Mouse (Mus musculus): Measurements from ENCODE around the gene Pin1rt1.
A peak's percentile ranks its signal among the peaks of the same experiment; 100 is the strongest.

Gene Pin1rt1

GRCm38 (mm10) chr2:104716279-104716678, at the start of gene Pin1rt1:
TSS of gene Pin1rt1 (minus strand) at chr2:104716379.
- no peak for DNase-seq (ENCODE audit: low spot score)

- DNase-seq (ENCODE audit: low spot score): no peak
Measured at GRCm38 (mm10) chr2:104764018-104764417, 47.8 kb upstream of the Pin1rt1 start.

GRCm38 (mm10) chr2:104763134-104763703, 47.0 kb upstream of the Pin1rt1 start:
- DNase-seq (ENCODE audit: low spot score): no peak

GRCm38 (mm10) chr2:104750611-104751010, 34.4 kb upstream of the Pin1rt1 start:
- no peak for DNase-seq (ENCODE audit: low spot score)

GRCm38 (mm10) chr2:104748652-104749183, 32.5 kb upstream of the Pin1rt1 start:
- no peak for DNase-seq (ENCODE audit: low spot score)

GRCm38 (mm10) chr2:104746251-104746650, 30.1 kb upstream of the Pin1rt1 start:
- no peak for DNase-seq (ENCODE audit: low spot score)

- no peak for DNase-seq (ENCODE audit: low spot score)
Measured at GRCm38 (mm10) chr2:104743971-104744370, 27.8 kb upstream of the Pin1rt1 start.

- peak; percentile 38 for DNase-seq (ENCODE audit: low spot score)
Measured at GRCm38 (mm10) chr2:104743160-104743559, 27.0 kb upstream of the Pin1rt1 start.

- DNase-seq (ENCODE audit: low spot score): peak; percentile 83
Measured at GRCm38 (mm10) chr2:104742741-104743064, 26.5 kb upstream of the Pin1rt1 start, which contains the start of gene Depdc7. TSS of gene Depdc7 (minus strand) at chr2:104742878.

GRCm38 (mm10) chr2:104741896-104742740, 25.9 kb upstream of the Pin1rt1 start:
- no peak for DNase-seq (ENCODE audit: low spot score)

GRCm38 (mm10) chr2:104741015-104741758, 25.0 kb upstream of the Pin1rt1 start:
- DNase-seq (ENCODE audit: low spot score): no peak

GRCm38 (mm10) chr2:104740248-104740949, 24.2 kb upstream of the Pin1rt1 start:
- DNase-seq (ENCODE audit: low spot score): no peak

- no peak for DNase-seq (ENCODE audit: low spot score)
Measured at GRCm38 (mm10) chr2:104739691-104740090, 23.5 kb upstream of the Pin1rt1 start.

- no peak for DNase-seq (ENCODE audit: low spot score)
Measured at GRCm38 (mm10) chr2:104736241-104736640, 20.1 kb upstream of the Pin1rt1 start.

GRCm38 (mm10) chr2:104732562-104733256, 16.5 kb upstream of the Pin1rt1 start:
- DNase-seq (ENCODE audit: low spot score): no peak

GRCm38 (mm10) chr2:104732033-104732444, 15.9 kb upstream of the Pin1rt1 start:
- no peak for DNase-seq (ENCODE audit: low spot score)

- DNase-seq (ENCODE audit: low spot score): no peak
Measured at GRCm38 (mm10) chr2:104727369-104727768, 11.2 kb upstream of the Pin1rt1 start.

GRCm38 (mm10) chr2:104722021-104722420, 5.8 kb upstream of the Pin1rt1 start:
- no peak for DNase-seq (ENCODE audit: low spot score)

GRCm38 (mm10) chr2:104717827-104718226, 1.6 kb upstream of the Pin1rt1 start:
- DNase-seq (ENCODE audit: low spot score): no peak

GRCm38 (mm10) chr2:104717231-104717735, 1.1 kb upstream of the Pin1rt1 start:
- no peak for DNase-seq (ENCODE audit: low spot score)

GRCm38 (mm10) chr2:104714254-104714691, 1.9 kb downstream of the Pin1rt1 start:
- DNase-seq (ENCODE audit: low spot score): no peak
